Mouse (Mus musculus): Measurements from ENCODE around the gene Ngrn.

DNA sequence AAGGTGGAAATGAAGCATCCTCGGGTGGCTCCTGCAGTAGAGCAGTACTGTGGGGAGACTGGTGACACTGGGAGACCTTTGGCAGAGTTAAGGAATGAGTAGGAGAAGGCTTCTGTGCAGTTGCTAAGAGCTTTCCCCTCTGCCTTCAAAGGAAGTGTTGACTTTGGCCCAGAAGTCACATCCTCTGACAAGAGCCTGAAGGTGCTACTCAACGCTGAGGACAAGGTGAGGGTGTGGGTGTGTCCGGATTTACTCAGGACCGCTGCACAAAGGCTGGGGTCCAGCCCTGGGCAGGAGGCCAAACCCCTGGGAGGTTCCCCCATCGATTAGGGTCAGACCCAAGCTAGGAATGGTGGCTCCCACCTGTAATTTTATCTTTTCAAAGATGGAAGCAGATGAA is 23.4 kb downstream of the Ngrn start:
- no peak for TF ChIP-seq CTCF (IDR thresholded peaks at IDR 0.05; ENCODE audit: low read depth, low read length)
- TF ChIP-seq POLR2A (IDR thresholded peaks at IDR 0.05; ENCODE audit: borderline replicate concordance, low read depth, low read length), result no peak
